Mouse (Mus musculus) ovary, postnatal 36 days (tissue): ENCODE measurements around the gene Nrg3.
A peak's percentile ranks its signal among the peaks of the same experiment; 100 is the strongest.

Experiments
- DNase-seq: peaks from one replicate; pipeline ENCODE4 v3.0.0; 2022; ENCODE audit warnings: low spot score, mixed read lengths

Gene Nrg3

DNA sequence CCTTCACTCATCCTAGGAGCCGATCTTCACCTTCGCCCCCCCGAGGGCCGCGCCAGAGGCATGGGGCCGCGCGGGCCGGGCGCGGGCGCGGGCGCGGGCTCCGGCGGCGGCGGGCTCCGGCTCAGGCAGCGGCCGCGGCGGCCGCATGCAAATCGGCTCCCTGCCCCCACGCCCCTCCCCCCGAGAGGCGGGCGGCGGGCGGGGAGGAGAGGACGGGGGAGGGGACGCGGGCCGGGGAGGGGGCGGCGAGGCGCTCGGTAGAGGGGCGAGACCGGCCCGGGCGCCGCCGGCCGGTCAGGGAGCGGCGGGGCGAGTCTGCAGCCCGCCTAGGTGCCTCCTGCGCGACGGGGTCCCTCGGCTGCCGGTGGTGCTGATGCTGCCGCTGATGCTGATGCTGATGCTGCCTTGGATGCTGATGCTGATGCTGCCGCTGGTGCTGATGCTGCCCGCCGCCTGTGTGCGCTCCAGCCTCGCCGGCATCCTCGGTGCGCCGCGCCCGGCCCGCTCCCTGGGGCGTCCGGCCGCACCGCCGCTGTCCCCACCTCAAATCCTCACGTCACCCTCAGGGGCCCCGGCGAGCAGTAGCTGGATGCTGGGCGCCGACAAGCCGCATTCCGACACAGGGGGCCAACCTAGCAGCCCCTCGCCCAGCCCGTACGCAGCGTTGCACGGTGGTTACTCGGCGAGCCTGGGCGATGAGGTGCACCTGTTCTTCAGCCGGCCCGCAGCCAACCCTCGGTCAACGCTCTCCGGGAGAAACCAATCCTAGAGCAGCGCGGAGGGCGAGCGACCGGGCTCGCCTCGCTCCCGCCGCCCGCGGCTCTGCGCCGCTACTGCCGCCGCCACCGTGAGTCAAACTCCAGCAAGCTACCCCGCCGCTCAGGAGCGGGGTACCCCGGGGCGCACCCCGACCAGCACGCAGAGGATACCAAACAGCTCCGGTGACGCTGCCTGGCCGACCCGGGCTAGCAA, at the start of gene Nrg3:
Gene Nrg3, minus strand, starts transcription at position 299 of the 972 bp plus-strand sequence.
- peak; percentile 17 for DNase-seq

- DNase-seq = no peak
Measured at GRCm38 (mm10) chr14:39508956-39509355, 36.1 kb upstream of the Nrg3 start.

DNA sequence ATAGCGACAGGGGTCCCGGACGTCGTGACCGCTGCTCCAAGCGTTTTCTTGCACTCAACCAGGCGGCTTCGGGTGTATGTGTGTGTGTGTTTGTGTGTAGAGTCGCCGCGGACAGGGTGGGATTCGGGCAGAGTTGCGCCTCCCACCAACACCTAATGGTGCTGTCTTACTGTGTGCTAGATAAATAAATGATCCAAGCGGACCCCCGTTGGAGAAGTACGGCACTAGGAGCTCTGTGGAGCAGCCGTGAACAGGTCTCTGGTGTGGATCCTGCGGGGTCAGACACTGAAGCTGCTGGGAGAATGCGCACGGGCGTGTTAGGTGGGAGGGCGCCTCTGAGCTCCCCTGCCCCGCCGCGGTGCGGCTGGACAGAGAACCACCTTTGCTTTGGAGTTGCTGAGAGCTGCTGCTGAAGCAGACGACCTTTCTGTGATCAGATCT, 903 bp upstream of the Nrg3 start:
- no peak for DNase-seq

DNA sequence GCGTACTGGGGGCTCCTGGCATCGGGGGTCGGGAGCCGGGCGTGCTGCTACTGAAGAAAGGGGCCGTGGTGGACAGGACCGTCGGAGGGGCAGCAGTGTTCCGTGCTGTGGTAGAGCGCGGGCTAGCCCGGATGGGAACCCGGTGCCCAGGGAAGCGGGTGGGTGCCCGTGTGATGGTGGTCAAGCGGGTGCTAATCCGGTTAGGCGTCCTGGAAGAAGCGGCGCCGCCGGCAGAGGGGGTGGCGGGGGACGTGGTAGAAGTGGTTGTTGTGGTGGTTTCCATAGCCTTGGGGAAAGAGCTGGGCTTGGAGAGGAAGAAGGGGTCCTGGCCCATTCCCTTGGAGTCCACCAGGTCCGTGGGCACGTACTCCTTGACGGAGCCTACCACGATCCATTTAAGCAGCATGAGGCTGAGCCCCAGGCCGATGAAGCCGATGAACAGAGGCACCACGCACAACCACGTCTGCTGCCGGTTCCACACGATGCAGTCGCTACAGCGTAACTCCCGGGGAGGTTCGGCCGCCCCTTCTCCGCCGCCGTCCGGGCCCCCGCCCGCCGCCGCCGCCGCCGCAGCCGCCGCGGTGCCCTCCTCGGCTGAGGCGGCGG, 639 bp downstream of the Nrg3 start:
- DNase-seq = no peak

- DNase-seq = no peak
Measured at GRCm38 (mm10) chr14:39471236-39471981, 1.5 kb downstream of the Nrg3 start.

GRCm38 (mm10) chr14:39445501-39445900, 27.4 kb downstream of the Nrg3 start:
- DNase-seq = no peak

DNA sequence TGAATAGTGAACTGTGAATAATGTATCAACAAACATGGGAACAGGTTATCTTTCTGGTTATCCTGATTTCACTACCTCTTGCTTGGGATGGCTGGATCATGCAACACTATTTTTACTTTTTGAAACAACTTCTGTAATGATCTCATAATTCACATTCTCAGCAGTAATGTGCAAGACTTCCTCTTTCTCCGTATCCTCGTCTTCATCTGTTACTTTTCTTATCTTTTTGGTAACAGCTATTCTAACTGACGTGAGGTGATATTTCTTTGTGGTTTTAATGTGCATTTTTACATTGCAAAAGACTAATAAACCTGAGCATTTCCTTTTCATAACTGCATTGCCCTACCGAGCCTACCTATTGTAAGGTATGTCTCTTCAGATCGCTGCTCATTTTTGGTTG, 44.4 kb downstream of the Nrg3 start:
- DNase-seq = no peak

GRCm38 (mm10) chr14:39421874-39422273, 51.0 kb downstream of the Nrg3 start:
- DNase-seq = no peak

- no peak for DNase-seq
Measured at GRCm38 (mm10) chr14:39413270-39413669, 59.6 kb downstream of the Nrg3 start.

- DNase-seq = no peak
Measured at GRCm38 (mm10) chr14:39386845-39387244, 86.0 kb downstream of the Nrg3 start.

DNA sequence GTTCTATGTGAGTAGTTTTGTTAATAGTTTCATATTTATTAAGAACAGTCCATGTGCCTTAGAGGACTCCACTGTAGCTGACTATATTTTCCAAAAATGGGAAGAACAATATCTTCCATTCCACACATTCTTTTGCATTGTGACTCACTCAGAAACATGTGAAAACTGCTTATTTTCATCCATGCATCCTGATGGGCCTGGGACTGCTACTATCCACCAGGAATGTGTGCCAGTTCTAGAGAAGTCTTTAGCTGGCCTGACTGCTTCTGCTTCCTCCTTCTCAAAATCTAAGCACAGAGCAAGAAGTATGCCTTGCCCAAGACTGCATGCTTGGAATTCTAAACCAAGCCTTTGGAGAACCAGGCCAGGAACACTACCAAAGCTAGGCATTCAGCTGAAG, 91.6 kb downstream of the Nrg3 start:
- no peak for DNase-seq

GRCm38 (mm10) chr14:39373220-39373619, 99.7 kb downstream of the Nrg3 start:
- no peak for DNase-seq

GRCm38 (mm10) chr14:39356251-39356650, 116.6 kb downstream of the Nrg3 start:
- no peak for DNase-seq

- no peak for DNase-seq
Measured at GRCm38 (mm10) chr14:39351979-39352737, 120.7 kb downstream of the Nrg3 start.

DNA sequence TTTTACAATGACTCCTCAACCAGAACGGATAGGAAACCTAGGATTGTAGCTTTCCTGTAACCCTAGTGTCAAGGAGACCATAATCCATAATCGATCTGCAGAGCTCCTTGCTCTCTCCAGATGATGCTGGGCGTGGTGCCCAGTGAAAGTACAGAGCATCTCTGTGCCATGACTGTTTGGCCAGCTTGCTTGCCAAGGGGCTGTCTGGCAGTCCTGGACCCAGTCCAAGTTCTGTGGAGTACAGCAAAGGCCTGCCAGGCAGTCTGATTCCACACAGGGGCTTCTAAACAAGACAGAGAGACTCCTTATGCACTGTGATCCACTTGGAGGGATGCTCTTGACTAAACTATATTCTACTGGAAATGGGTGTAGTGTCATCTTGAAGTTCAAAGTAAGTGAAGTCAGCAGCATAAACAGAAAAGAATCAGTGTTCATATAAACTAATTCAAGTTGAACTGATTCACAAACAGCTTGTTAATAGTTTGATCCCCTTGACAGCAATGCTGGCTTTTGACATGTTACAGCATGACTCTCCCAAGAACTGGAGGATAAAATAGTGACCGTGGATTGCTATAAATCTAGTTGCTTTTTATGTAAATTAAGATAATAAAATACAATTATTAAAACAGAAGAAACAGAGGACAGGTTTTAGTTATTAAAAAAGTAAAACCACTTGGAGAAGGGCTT, 155.3 kb downstream of the Nrg3 start:
- DNase-seq = no peak

GRCm38 (mm10) chr14:39314111-39314510, 158.8 kb downstream of the Nrg3 start:
- DNase-seq = no peak

DNA sequence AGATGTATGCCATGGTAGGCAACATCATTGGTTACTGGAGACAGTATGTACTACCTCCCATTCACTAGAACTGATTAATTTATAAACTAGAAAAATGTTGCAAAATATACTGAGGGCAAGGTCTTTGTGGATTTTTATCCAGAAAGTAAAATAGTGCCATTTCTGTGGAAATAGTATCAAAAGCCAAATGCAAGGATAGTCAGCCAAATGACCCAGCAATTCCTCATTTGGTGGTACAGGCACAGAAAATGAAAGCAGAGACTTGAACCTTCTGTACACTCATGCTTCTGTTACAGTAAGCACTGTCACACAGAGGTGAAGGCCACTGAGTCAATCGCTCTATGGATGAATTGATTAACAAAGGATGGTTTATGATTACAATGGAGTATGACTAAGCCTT, 207.8 kb downstream of the Nrg3 start:
- no peak for DNase-seq

DNA sequence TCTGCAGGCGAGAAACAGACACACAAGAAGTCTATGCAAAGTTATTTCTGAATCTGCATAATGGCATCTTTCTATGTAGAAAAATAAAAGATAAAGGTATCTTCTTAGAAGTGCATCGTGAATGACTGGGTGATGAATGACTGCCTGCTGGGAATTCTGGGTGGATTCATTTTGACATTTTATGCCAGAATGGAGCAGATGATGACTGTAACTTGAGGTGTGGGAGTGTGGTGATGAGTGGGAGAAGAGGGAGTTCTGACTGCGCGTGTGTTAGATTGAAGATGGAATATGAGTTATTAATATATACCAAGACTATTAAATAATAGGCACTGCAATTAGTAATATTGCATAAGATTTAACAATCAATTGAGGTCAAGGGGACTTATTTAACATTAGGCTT, 208.5 kb downstream of the Nrg3 start:
- DNase-seq = no peak

DNA sequence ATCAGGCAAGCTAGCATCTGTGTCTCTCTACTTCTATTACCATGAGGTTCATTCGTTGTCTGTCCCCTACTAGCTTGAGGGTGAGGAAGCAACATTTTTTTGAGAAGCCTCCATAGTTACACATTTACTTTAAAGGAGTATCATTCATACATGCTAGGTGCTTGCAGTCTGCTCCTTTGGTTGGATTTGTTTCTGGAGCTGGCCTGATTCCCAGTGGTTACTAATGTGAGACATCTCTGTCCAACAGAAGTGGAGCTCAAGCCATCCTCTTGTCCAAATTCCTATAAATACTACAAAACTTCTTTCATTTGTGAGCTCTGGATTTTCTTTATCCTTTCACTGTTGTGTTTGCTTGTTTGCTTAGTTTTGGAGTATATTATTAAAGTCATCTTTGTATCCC, 211.9 kb downstream of the Nrg3 start:
- no peak for DNase-seq

- DNase-seq = no peak
Measured at GRCm38 (mm10) chr14:39255391-39255790, 217.5 kb downstream of the Nrg3 start.

DNA sequence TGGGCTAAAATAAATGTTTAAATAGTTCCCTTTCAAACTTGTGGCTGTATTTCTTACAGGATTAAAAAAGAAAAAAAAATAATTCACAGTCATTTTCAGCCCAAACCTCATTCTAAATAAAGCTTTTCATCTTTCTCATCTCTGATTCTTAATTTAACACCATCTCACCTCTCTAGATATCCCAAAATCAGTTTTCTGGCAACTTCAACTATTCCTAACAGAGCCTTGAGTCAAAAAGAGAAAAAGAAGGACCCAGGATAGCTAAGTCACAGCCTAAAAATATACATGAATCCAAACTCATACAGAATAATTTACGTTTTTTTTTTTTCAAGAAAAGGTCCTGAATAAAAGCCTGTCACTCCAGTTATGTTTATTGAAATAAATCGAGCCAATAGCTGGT, 232.6 kb downstream of the Nrg3 start:
- DNase-seq = no peak
